Mouse (Mus musculus): ENCODE measurements around the gene Enkur.
"Not testable (repeated sequence)": the region's sequence is repeated elsewhere in the genome, so short reads cannot be mapped to it uniquely, and the experiment has no call there.

The Enkur gene

GRCm38 (mm10) chr2:21204912-21205830 is at the start of gene Enkur, which contains the start of gene Thnsl1:
TSS of gene Enkur (minus strand) at chr2:21205365.
TSS of gene Thnsl1 (plus strand) at chr2:21205724.
- peak; percentile 96 to 97 for DNase-seq (ENCODE audit: low spot score in 2 of 2)

- no peak for DNase-seq (ENCODE audit: low spot score in 2 of 2)
These were observed 49.1 kb upstream of the Enkur start for GRCm38 (mm10) chr2:21254308-21254707.

GRCm38 (mm10) chr2:21253644-21254043 is 48.5 kb upstream of the Enkur start:
- no peak for DNase-seq (ENCODE audit: low spot score in 2 of 2)

GRCm38 (mm10) chr2:21245477-21246102 is 40.4 kb upstream of the Enkur start:
- DNase-seq (ENCODE audit: low spot score in 2 of 2), result no peak

DNA sequence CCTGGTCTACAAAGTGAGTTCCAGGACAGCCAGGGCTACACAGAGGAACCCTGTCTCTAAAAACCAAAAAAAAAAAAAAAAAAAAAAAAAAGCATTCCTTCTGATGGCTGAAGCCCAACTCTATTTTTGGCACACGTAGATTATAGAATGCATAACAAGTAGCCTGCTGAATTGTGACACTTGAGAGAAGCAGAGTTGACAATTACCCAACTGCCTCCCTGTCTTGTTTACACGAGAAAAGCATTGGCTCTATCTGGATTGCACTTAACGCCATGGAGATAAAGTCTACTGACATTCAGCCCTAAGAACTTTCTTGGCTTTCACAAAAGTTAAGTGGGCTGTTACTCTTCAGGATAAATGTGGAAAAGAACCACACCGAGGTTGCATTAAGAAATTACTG is 39.8 kb upstream of the Enkur start:
- DNase-seq (ENCODE audit: low spot score in 2 of 2), result no peak

- DNase-seq (ENCODE audit: low spot score in 2 of 2), result not testable (repeated sequence)
These were observed 38.9 kb upstream of the Enkur start for GRCm38 (mm10) chr2:21244104-21244503.

DNA sequence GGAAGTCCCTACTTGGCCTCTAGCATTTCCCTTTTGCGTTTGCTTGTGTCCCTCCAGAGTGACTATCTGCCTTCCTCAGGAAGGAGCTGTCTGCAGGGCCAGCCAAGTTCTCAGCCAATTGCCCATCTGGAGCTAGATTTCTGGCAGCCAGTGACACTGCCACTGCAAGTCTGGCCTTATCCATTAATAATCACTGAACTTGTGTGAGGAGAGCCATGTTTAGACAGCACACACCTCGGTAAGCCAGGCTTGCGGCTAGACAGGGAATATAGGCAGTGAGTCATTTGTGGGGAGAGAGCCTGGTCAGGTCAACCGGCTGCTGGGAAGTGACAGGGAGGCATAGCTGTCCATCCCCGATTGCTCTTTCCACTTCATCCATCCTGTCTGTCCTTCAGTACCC is 31.7 kb upstream of the Enkur start:
- DNase-seq (ENCODE audit: low spot score in 2 of 2), result no peak

- DNase-seq (ENCODE audit: low spot score in 2 of 2), result no peak
These were observed 30.8 kb upstream of the Enkur start for GRCm38 (mm10) chr2:21235844-21236386.

- no peak for DNase-seq (ENCODE audit: low spot score in 2 of 2)
These were observed 29.9 kb upstream of the Enkur start for GRCm38 (mm10) chr2:21234871-21235648.

- DNase-seq (ENCODE audit: low spot score in 2 of 2), result no peak
These were observed 26.0 kb upstream of the Enkur start for GRCm38 (mm10) chr2:21231147-21231546.

DNA sequence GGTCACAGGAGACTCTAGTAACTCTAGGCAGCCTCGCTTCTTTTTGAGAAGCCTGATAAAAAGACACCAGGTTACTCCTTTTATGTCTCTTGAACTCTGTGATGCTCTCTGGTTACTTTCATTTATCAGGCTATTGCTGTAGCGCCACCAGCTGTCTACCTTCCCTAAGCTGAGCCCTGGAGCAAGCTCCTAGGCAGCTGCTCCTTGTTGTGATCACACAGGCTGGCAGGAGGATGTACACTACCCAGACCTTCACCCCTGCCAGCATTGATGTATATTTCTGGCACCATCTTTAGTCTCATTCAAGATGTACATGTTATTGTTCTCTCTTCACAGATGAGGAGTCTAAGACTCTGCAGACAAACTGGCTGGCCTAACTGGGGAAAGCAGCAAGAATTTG is 25.1 kb upstream of the Enkur start:
- no peak for DNase-seq (ENCODE audit: low spot score in 2 of 2)

- no peak for DNase-seq (ENCODE audit: low spot score in 2 of 2)
These were observed 17.6 kb upstream of the Enkur start for GRCm38 (mm10) chr2:21222453-21223384.

DNA sequence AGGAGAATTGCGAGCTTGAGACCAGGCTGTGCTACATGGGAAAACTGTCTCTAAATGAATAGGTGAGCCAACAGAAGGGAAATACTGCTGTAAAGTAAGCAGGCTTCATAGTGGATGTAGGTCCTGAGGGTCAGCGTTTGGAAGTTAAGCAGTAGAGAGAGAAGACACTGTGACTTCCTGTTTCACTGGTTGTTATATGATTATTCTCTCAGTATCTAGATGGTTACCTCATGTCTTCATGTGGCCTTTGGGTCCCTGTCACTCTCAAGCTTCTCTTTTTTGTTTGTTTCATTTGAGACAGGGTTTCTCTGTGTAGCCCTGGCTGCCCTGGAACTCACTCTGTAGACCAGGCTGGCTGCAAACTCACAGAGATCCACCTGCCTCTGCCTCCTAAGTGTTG is 10.1 kb upstream of the Enkur start:
- DNase-seq (ENCODE audit: low spot score in 2 of 2), result no peak

DNA sequence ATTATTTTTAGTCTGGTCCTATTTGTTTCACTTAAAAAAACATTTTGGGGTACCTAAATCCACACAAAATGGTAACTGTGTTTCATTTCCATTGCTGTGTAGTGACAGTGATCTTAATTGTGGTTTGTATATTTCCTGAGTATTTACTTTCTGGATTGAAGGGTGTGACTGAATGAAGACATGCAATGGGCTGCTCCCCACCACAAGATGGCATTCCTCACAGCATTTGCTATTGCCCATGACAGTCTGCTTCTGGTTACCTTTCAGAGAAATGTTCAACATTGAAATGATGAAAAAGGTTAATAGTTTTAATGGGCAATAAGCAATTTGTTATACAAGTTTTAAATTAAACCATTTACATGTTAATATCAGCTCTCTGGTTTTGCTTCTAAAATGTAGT is 9.2 kb upstream of the Enkur start:
- no peak for DNase-seq (ENCODE audit: low spot score in 2 of 2)

GRCm38 (mm10) chr2:21211361-21211760 is 6.2 kb upstream of the Enkur start:
- no peak for DNase-seq (ENCODE audit: low spot score in 2 of 2)

GRCm38 (mm10) chr2:21206278-21206677 is 1.1 kb upstream of the Enkur start:
- no peak for DNase-seq (ENCODE audit: low spot score in 2 of 2)

DNA sequence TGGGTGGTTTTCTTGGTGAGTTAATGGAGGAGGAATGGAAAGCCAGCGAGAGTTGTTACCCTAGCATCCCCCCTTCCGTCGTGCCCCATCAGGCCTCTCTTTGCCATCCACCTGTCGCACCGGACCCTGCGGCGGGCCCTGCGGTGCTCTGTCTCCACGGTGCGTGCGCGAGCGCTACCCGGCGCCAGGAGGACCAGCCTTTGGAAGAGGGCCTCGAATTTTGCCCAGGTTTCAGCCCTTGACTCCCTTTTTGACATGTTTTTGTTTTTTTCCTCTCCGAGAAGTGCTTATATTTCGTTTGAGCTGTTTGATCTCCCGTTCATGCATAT is 630 bp upstream of the Enkur start:
- DNase-seq (ENCODE audit: low spot score in 2 of 2), result no peak

GRCm38 (mm10) chr2:21202754-21203153 is 2.4 kb downstream of the Enkur start:
- no peak for DNase-seq (ENCODE audit: low spot score in 2 of 2)

- DNase-seq (ENCODE audit: low spot score in 2 of 2), result no peak
These were observed 6.1 kb downstream of the Enkur start for GRCm38 (mm10) chr2:21199051-21199450.

DNA sequence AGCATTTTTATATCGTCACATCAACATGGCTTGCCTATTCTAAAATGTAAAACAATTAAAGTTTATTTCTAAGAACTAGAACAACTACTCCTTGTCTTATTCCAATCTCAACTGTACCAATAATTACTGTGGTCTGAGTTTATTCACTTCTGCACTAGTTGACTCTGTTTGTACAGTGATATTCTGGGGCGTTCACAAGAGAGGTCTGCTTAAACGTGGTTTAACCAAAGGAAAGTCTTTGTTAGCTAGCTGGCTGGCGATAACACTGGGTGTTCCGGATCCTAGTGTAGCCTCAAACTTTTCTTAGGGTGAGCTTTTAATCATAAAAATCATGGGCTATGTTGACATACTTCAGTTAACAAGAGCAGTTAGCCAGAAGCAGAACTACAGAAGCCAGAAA is 9.9 kb downstream of the Enkur start:
- DNase-seq (ENCODE audit: low spot score in 2 of 2), result no peak

- DNase-seq (ENCODE audit: low spot score in 2 of 2), result no peak
These were observed 13.9 kb downstream of the Enkur start for GRCm38 (mm10) chr2:21191232-21191631.
